18 mouse cellular contexts compared by ENCODE assay signal in genomic region chr8:104008756-104009155, GRCm38 (mm10).
"Had no signal": no experiment of that assay in that cellular context is flagged by ENCODE, and none has a peak within 500 bp of the region (broad histone marks: within the 10 kb centered on the region; RNA-seq: fewer than 3 reads in every experiment).

No protein-coding gene starts in this region.

- DNase-seq: lung, adult 18-20 months; midbrain, embryonic 14.5 days; right cerebral cortex, adult 18-20 months; right cerebral cortex, postnatal 25 days; right cerebral cortex, postnatal 4 days; spleen, adult 18-20 months; thymus, adult 18-20 months; thymus, postnatal 14 days; thymus, postnatal 36 days had no signal

- H3K27ac ChIP-seq: liver, embryonic 12.5 days; liver, embryonic 14.5 days; midbrain, embryonic 10.5 days; midbrain, embryonic 12.5 days; neural tube, embryonic 13.5 days; neural tube, embryonic 15.5 days had no signal

- ATAC-seq: liver, embryonic 12.5 days; lung, postnatal 0 days; midbrain, embryonic 16.5 days had no signal

- H3K27me3 ChIP-seq: liver, embryonic 12.5 days; midbrain, embryonic 12.5 days; neural tube, embryonic 13.5 days; neural tube, embryonic 15.5 days had no signal

- H3K36me3 ChIP-seq: liver, embryonic 12.5 days; midbrain, embryonic 10.5 days; midbrain, embryonic 12.5 days; neural tube, embryonic 13.5 days; neural tube, embryonic 15.5 days had no signal

- H3K4me3 ChIP-seq: liver, embryonic 12.5 days; midbrain, embryonic 10.5 days; midbrain, embryonic 12.5 days; myocyte; neural tube, embryonic 13.5 days; neural tube, embryonic 15.5 days had no signal

- H3K9me3 ChIP-seq: liver, embryonic 12.5 days; midbrain, embryonic 10.5 days; midbrain, embryonic 12.5 days; neural tube, embryonic 13.5 days; neural tube, embryonic 15.5 days had no signal

- H3K9ac ChIP-seq: liver, embryonic 12.5 days; liver, embryonic 14.5 days; midbrain, embryonic 12.5 days; neural tube, embryonic 13.5 days; neural tube, embryonic 15.5 days had no signal

- H3K4me2 ChIP-seq: liver, embryonic 12.5 days; midbrain, embryonic 12.5 days; neural tube, embryonic 13.5 days; neural tube, embryonic 15.5 days had no signal

- H3K4me1 ChIP-seq: liver, embryonic 12.5 days; midbrain, embryonic 10.5 days; midbrain, embryonic 12.5 days; neural tube, embryonic 13.5 days; neural tube, embryonic 15.5 days had no signal
